Mouse (Mus musculus) Patski (cell line): ENCODE data around the gene Rgma. TPM values are rescaled to one million over a fixed set of nuclear protein-coding genes. Genes with fewer than 3 reads are reported as not detected.

Experiments used
- ATAC-seq: fragments of 100-300 bp; one replicate; pipeline ENCODE4 v1.8.0; 2021
- CTCF ChIA-PET: fragments of 350-600 bp; sonication (Branson Sonifier 250); formaldehyde crosslinking; loops from one replicate; lab custom pipeline; 2022; ENCODE audit warnings: inconsistent platforms; lab: Charles Lee
- POLR2A ChIA-PET: fragments of 350-600 bp; sonication (Branson Sonifier 250); formaldehyde crosslinking; loops from one replicate; lab custom pipeline; 2022; ENCODE audit warnings: antibody characterized with exemption, inconsistent platforms; lab: Charles Lee
- DNase-seq: peaks from one replicate; pipeline ENCODE4 v3.0.0-alpha.2; 2011; ENCODE audit warnings: low read depth, low spot score
- H3K27me3 ChIP-seq: fragments of 371-371 bp; one replicate; pipeline ENCODE4 v1.5.1; 2021
- CTCF ChIP-seq: fragments of 100-300 bp; IDR thresholded peaks from one replicate; pipeline ENCODE4 v1.5.1; 2021
- in situ Hi-C: fragments of 300-500 bp; cut with MboI; formaldehyde crosslinking; loops from 3 replicates; pipeline ENCODE4 v1.11.1; 2018; ENCODE audit warnings: low pct_unique_long_range_greater_than_20kb, mixed read lengths
- polyA plus RNA-seq: library from polyadenylated mRNA; unstranded; gene quantifications from one replicate; pipeline ENCODE4 v1.2.3, GENCODE M21; 2021

The Rgma gene
- polyA plus RNA-seq, 1 experiment from 2014 or later, result 14.6 TPM

- in situ Hi-C loops, result no loop called here
- CTCF ChIA-PET, result no interaction called here
- no peaks in the 10 kb centered on the region for H3K27me3 ChIP-seq
- ATAC-seq (no peak), DNase-seq (no peak)
- TF ChIP-seq CTCF, result no peak
- POLR2A ChIA-PET, result no interaction called here
Observed at GRCm38 (mm10) chr7:73338353-73338752, 37.0 kb upstream of the Rgma start.

- in situ Hi-C loops, result no loop called here
- ATAC-seq (no peak), DNase-seq (no peak)
- no peak for TF ChIP-seq CTCF
- H3K27me3 ChIP-seq, result no peaks in the 10 kb centered on the region
- ChIA-PET CTCF (no interaction called here), POLR2A (no interaction called here)
Observed at GRCm38 (mm10) chr7:73343852-73344251, 31.5 kb upstream of the Rgma start.

- DNase-seq (no peak), ATAC-seq (no peak)
- H3K27me3 ChIP-seq, result no peaks in the 10 kb centered on the region
- in situ Hi-C loops, result no loop called here
- ChIA-PET CTCF (no interaction called here), POLR2A (interaction anchor here (0.6 kb wide), 2 partner anchors 26 to 261 kb away, joined by 3 to 4 read pairs; no protein-coding TSS in a partner anchor)
- no peak for TF ChIP-seq CTCF
Observed at GRCm38 (mm10) chr7:73348585-73349124, 26.7 kb upstream of the Rgma start.

GRCm38 (mm10) chr7:73349158-73349557, 26.2 kb upstream of the Rgma start:
- in situ Hi-C loops, result no loop called here
- ChIA-PET POLR2A (interaction anchor here (0.6 kb wide), 2 partner anchors 25 to 260 kb away, joined by 3 to 4 read pairs; no protein-coding TSS in a partner anchor), CTCF (no interaction called here)
- no peak for DNase-seq
- ATAC-seq, result no peak
- no peaks in the 10 kb centered on the region for H3K27me3 ChIP-seq
- no peak for TF ChIP-seq CTCF

- H3K27me3 ChIP-seq, result no peaks in the 10 kb centered on the region
- in situ Hi-C loops, result no loop called here
- ChIA-PET POLR2A (no interaction called here), CTCF (no interaction called here)
- TF ChIP-seq CTCF, result no peak
- ATAC-seq (no peak), DNase-seq (no peak)
Observed at GRCm38 (mm10) chr7:73355229-73355628, 20.1 kb upstream of the Rgma start.

- no peak for TF ChIP-seq CTCF
- DNase-seq (no peak), ATAC-seq (no peak)
- ChIA-PET POLR2A (no interaction called here), CTCF (no interaction called here)
- in situ Hi-C loops, result no loop called here
- H3K27me3 ChIP-seq, result no peaks in the 10 kb centered on the region
Observed at GRCm38 (mm10) chr7:73356901-73357300, 18.4 kb upstream of the Rgma start.

GRCm38 (mm10) chr7:73357626-73358025, 17.7 kb upstream of the Rgma start:
- no peak for TF ChIP-seq CTCF
- in situ Hi-C loops, result no loop called here
- DNase-seq (no peak), ATAC-seq (no peak)
- ChIA-PET POLR2A (no interaction called here), CTCF (no interaction called here)
- H3K27me3 ChIP-seq, result no peaks in the 10 kb centered on the region

- in situ Hi-C loops, result no loop called here
- ChIA-PET CTCF (interaction anchor here (1.0 kb wide), 1 partner anchor 34 kb away, joined by 3 read pairs; no protein-coding TSS in a partner anchor), POLR2A (interaction anchor here (0.7 kb wide), 1 partner anchor 450 kb away, joined by 5 read pairs; no protein-coding TSS in a partner anchor)
- DNase-seq (no peak), ATAC-seq (no peak)
- H3K27me3 ChIP-seq, result no peaks in the 10 kb centered on the region
- TF ChIP-seq CTCF, result no peak
Observed at GRCm38 (mm10) chr7:73365511-73365910, 9.8 kb upstream of the Rgma start.

GRCm38 (mm10) chr7:73365965-73366364, 9.3 kb upstream of the Rgma start:
- no peak for ATAC-seq
- ChIA-PET CTCF (interaction anchor here (1.0 kb wide), 1 partner anchor 34 kb away, joined by 3 read pairs; no protein-coding TSS in a partner anchor), POLR2A (no interaction called here)
- TF ChIP-seq CTCF, result no peak
- DNase-seq, result no peak
- no peaks in the 10 kb centered on the region for H3K27me3 ChIP-seq
- in situ Hi-C loops, result no loop called here

- in situ Hi-C loops, result no loop called here
- ChIA-PET CTCF (no interaction called here), POLR2A (no interaction called here)
- no peaks in the 10 kb centered on the region for H3K27me3 ChIP-seq
- no peak for DNase-seq
- TF ChIP-seq CTCF, result no peak
- ATAC-seq, result no peak
Observed at GRCm38 (mm10) chr7:73367681-73368464, 7.4 kb upstream of the Rgma start.

- in situ Hi-C loops, result loop anchor here (10.0 kb wide), 1 partner anchor 345 kb away; no protein-coding TSS in a partner anchor
- DNase-seq (no peak), ATAC-seq (no peak)
- POLR2A ChIA-PET, result no interaction called here
- TF ChIP-seq CTCF, result no peak
- CTCF ChIA-PET, result no interaction called here
- H3K27me3 ChIP-seq, result no peaks in the 10 kb centered on the region
Observed at GRCm38 (mm10) chr7:73369992-73370391, 5.3 kb upstream of the Rgma start.
